Mouse (Mus musculus) lung, postnatal 4 days (tissue): ENCODE measurements at regions not wholly inside any gene's neighbourhood (a gene's known extent, or its start where the extent isn't known, plus 50 kb on each side); places are given as distances from the start of the nearest gene placed in this dataset.

Experiments
- DNase-seq, 2 experiments: peaks; one replicate each; pipeline ENCODE4 v3.0.0; 2021

- DNase-seq = no peak
These were observed 53.2 kb upstream of the Lef1 start for GRCm38 (mm10) chr3:131056893-131057660.

GRCm38 (mm10) chr3:131054241-131054972 lies 55.9 kb upstream of the Lef1 start:
- no peak for DNase-seq

- DNase-seq = no peak
These were observed 62.6 kb upstream of the Lef1 start for GRCm38 (mm10) chr3:131047716-131048115.

- peak in 1 of 2 experiments; percentile 25 for DNase-seq
These were observed 63.9 kb upstream of the Lef1 start for GRCm38 (mm10) chr3:131046412-131046811.

- DNase-seq = no peak
These were observed 70.0 kb upstream of the Lef1 start for GRCm38 (mm10) chr3:131040214-131040825.

GRCm38 (mm10) chr3:131037095-131037494 lies 73.2 kb upstream of the Lef1 start:
- DNase-seq = peak in 1 of 2 experiments; percentile 31

GRCm38 (mm10) chr3:131034774-131035173 lies 75.5 kb upstream of the Lef1 start:
- DNase-seq = no peak

GRCm38 (mm10) chr3:131026336-131026735 lies 83.9 kb upstream of the Lef1 start:
- no peak for DNase-seq

GRCm38 (mm10) chr3:131019163-131019956 lies 90.9 kb upstream of the Lef1 start:
- peak; percentile 44 to 54 for DNase-seq

- DNase-seq = peak in 1 of 2 experiments; percentile 35
These were observed 92.4 kb upstream of the Lef1 start for GRCm38 (mm10) chr3:131017899-131018298.

- DNase-seq = no peak
These were observed 94.2 kb upstream of the Lef1 start for GRCm38 (mm10) chr3:131016104-131016503.

GRCm38 (mm10) chr3:131014092-131014716 lies 96.1 kb upstream of the Lef1 start:
- no peak for DNase-seq

- DNase-seq = no peak
These were observed 109.6 kb upstream of the Lef1 start for GRCm38 (mm10) chr3:131000701-131001100.

- DNase-seq = no peak
These were observed 110.0 kb upstream of the Lef1 start for GRCm38 (mm10) chr3:131000252-131000651.

GRCm38 (mm10) chr3:130999818-131000217 lies 110.5 kb upstream of the Lef1 start:
- DNase-seq = peak in 1 of 2 experiments; percentile 32

- no peak for DNase-seq
These were observed 111.8 kb upstream of the Lef1 start for GRCm38 (mm10) chr3:130998433-130998832.

GRCm38 (mm10) chr3:130996786-130997185 lies 113.5 kb upstream of the Lef1 start:
- no peak for DNase-seq

GRCm38 (mm10) chr3:130991971-130992370 lies 118.3 kb upstream of the Lef1 start:
- DNase-seq = no peak

GRCm38 (mm10) chr3:130986708-130987107 lies 123.6 kb upstream of the Lef1 start:
- DNase-seq = peak in 1 of 2 experiments; percentile 31

- no peak for DNase-seq
These were observed 124.2 kb upstream of the Lef1 start for GRCm38 (mm10) chr3:130986101-130986500.

GRCm38 (mm10) chr3:130981566-130981965 lies 128.7 kb upstream of the Lef1 start:
- no peak for DNase-seq

GRCm38 (mm10) chr3:130978986-130979642 lies 131.2 kb upstream of the Lef1 start:
- DNase-seq = no peak
